Mouse (Mus musculus) neural tube, embryonic 12.5 days (tissue): Measurements from ENCODE around the gene Pik3r2. TPM values are rescaled to one million over a fixed set of nuclear protein-coding genes. Genes with fewer than 3 reads are reported as not detected.
A peak's percentile ranks its signal among the peaks of the same experiment; 100 is the strongest.
"Not testable (repeated sequence)": the region's sequence is repeated elsewhere in the genome, so short reads cannot be mapped to it uniquely, and the experiment has no call there.

Source experiments
- ATAC-seq: fragments of 200-750 bp; cut with Nextera tagmentation; 2 replicates; pipeline ENCODE4 v1.8.0; 2017; ENCODE audit warnings: low read depth, mild to moderate bottlenecking, moderate TSS enrichment, moderate library complexity; ENCODE audit not compliant: low FRiP score
- H3K27ac ChIP-seq: fragments of 300-500 bp; sonication (generic); 2 replicates; pipeline ENCODE4 v1.5.1; 2016
- H3K27me3 ChIP-seq: fragments of 300-500 bp; sonication (generic); replicated peaks from 2 replicates; pipeline ENCODE4 v1.6.1; 2016; ENCODE audit warnings: mild to moderate bottlenecking
- H3K36me3 ChIP-seq: fragments of 300-500 bp; sonication (generic); 2 replicates; pipeline ENCODE4 v1.6.1; 2016; ENCODE audit warnings: mild to moderate bottlenecking
- H3K4me1 ChIP-seq: fragments of 300-500 bp; sonication (generic); 2 replicates; pipeline ENCODE4 v1.6.1; 2016
- H3K4me2 ChIP-seq: fragments of 300-500 bp; sonication (generic); replicated peaks from 2 replicates; pipeline ENCODE4 v1.6.1; 2016; ENCODE audit warnings: mild to moderate bottlenecking
- H3K4me3 ChIP-seq: fragments of 300-500 bp; sonication (generic); 2 replicates; pipeline ENCODE4 v1.5.1; 2016
- H3K9ac ChIP-seq: fragments of 300-500 bp; sonication (generic); 2 replicates; pipeline ENCODE4 v1.6.1; 2016; ENCODE audit warnings: mild to moderate bottlenecking
- H3K9me3 ChIP-seq: fragments of 300-500 bp; sonication (generic); 2 replicates; pipeline ENCODE4 v1.6.1; 2016; ENCODE audit warnings: mild to moderate bottlenecking
- WGBS: fragments of 180-500 bp; shearing (Covaris S2); methylation state at CpG from one replicate; pipeline ENCODE4 v1.1.7; 2016; 5-methylcytosine and 5-hydroxymethylcytosine counted together
- polyA plus RNA-seq: library from polyadenylated mRNA; unstranded; fragments of >200 nt; fragmentation: Nextera tagmentation; extraction: Ambion mirVana; gene quantifications from 2 replicates; pipeline ENCODE4 v1.2.1, GENCODE M21; 2016

Pik3r2 gene
- polyA plus RNA-seq: 84.0 and 84.6 TPM in 2 replicates

GRCm38 (mm10) chr8:70776496-70777444 is at the start of gene Pik3r2:
Gene Pik3r2 (minus strand): TSS chr8:70776713.
- peak within 1 kb of the TSS; percentile 82 for H3K4me3 ChIP-seq
- peak within 1 kb of the TSS; percentile 94 for H3K27ac ChIP-seq
- no peaks in the 10 kb centered on the region for H3K9me3 ChIP-seq
- peaks cover 66% of the 10 kb centered on the region for H3K36me3 ChIP-seq
- H3K4me2 ChIP-seq: peak within 1 kb of the TSS; percentile 92
- under 1% methylated on average over 94 of the region's 94 CpGs for WGBS
- peak; percentile 92 for ATAC-seq
- H3K27me3 ChIP-seq: no peaks in the 10 kb centered on the region
- peak within 1 kb of the TSS; percentile 97 for H3K9ac ChIP-seq
- H3K4me1 ChIP-seq: peaks cover 43% of the 10 kb centered on the region

GRCm38 (mm10) chr8:70825816-70826215 is 49.3 kb upstream of the Pik3r2 start:
- ATAC-seq: no peak
- H3K9me3 ChIP-seq: 0 out of 2 replicates have a peak, but pooled peaks cover 3% of the 10 kb centered on the region
- H3K4me2 ChIP-seq: no peak overlapping the region
- WGBS: 87% methylated on average over 8 of the region's 8 CpGs
- no peak overlapping the region for H3K27ac ChIP-seq
- no peak overlapping the region for H3K4me3 ChIP-seq
- H3K27me3 ChIP-seq: peaks cover 11% of the 10 kb centered on the region; the same call in 1 of the 2 replicates
- H3K4me1 ChIP-seq: no peaks in the 10 kb centered on the region
- H3K9ac ChIP-seq: no peak overlapping the region
- no peaks in the 10 kb centered on the region for H3K36me3 ChIP-seq

GRCm38 (mm10) chr8:70823802-70824201 is 47.3 kb upstream of the Pik3r2 start:
- no peak for ATAC-seq
- Histone ChIP-seq H3K27me3 (peaks cover 17% of the 10 kb centered on the region; the same call in 1 of the 2 replicates), H3K27ac (no peak overlapping the region), H3K4me2 (no peak overlapping the region), H3K36me3 (no peaks in the 10 kb centered on the region), H3K9ac (no peak overlapping the region), H3K4me3 (no peak overlapping the region), H3K9me3 (0 out of 2 replicates have a peak, but pooled peaks cover 10% of the 10 kb centered on the region), H3K4me1 (no peaks in the 10 kb centered on the region)
- 85% methylated on average over 7 of the region's 7 CpGs for WGBS

- not testable (repeated sequence) for H3K27ac ChIP-seq, H3K36me3 ChIP-seq, H3K9ac ChIP-seq, H3K4me2 ChIP-seq, ATAC-seq, H3K4me1 ChIP-seq, H3K4me3 ChIP-seq
- H3K27me3 ChIP-seq: peaks cover 17% of the 10 kb centered on the region; the same call in 1 of the 2 replicates
- WGBS: 86% methylated on average over 3 of the region's 3 CpGs
- 0 out of 2 replicates have a peak, but pooled peaks cover 10% of the 10 kb centered on the region for H3K9me3 ChIP-seq
Measured at GRCm38 (mm10) chr8:70822594-70822993, 46.1 kb upstream of the Pik3r2 start.

GRCm38 (mm10) chr8:70821992-70822391 is 45.5 kb upstream of the Pik3r2 start:
- 0 out of 2 replicates have a peak, but pooled peaks cover 3% of the 10 kb centered on the region for H3K4me1 ChIP-seq
- 0 out of 2 replicates have a peak, but pooled peaks cover 9% of the 10 kb centered on the region for H3K9me3 ChIP-seq
- peaks cover 21% of the 10 kb centered on the region for H3K27me3 ChIP-seq
- no peak overlapping the region for H3K4me3 ChIP-seq
- H3K9ac ChIP-seq: no peak overlapping the region
- ATAC-seq: no peak
- H3K4me2 ChIP-seq: no peak overlapping the region
- no peaks in the 10 kb centered on the region for H3K36me3 ChIP-seq
- H3K27ac ChIP-seq: no peak overlapping the region
- 48% methylated on average over 11 of the region's 11 CpGs for WGBS

- Histone ChIP-seq H3K27me3 (peaks cover 26% of the 10 kb centered on the region), H3K4me1 (peaks cover 8% of the 10 kb centered on the region; the same call in 1 of the 2 replicates), H3K4me2 (no peak overlapping the region), H3K4me3 (no peak overlapping the region), H3K9ac (no peak overlapping the region), H3K36me3 (no peaks in the 10 kb centered on the region), H3K9me3 (0 out of 2 replicates have a peak, but pooled peaks cover 7% of the 10 kb centered on the region), H3K27ac (no peak overlapping the region)
- 17% methylated on average over 30 of the region's 30 CpGs for WGBS
- ATAC-seq: peak; percentile 22; the same call in 1 of the 2 replicates
Measured at GRCm38 (mm10) chr8:70821399-70821962, 45.0 kb upstream of the Pik3r2 start.

DNA sequence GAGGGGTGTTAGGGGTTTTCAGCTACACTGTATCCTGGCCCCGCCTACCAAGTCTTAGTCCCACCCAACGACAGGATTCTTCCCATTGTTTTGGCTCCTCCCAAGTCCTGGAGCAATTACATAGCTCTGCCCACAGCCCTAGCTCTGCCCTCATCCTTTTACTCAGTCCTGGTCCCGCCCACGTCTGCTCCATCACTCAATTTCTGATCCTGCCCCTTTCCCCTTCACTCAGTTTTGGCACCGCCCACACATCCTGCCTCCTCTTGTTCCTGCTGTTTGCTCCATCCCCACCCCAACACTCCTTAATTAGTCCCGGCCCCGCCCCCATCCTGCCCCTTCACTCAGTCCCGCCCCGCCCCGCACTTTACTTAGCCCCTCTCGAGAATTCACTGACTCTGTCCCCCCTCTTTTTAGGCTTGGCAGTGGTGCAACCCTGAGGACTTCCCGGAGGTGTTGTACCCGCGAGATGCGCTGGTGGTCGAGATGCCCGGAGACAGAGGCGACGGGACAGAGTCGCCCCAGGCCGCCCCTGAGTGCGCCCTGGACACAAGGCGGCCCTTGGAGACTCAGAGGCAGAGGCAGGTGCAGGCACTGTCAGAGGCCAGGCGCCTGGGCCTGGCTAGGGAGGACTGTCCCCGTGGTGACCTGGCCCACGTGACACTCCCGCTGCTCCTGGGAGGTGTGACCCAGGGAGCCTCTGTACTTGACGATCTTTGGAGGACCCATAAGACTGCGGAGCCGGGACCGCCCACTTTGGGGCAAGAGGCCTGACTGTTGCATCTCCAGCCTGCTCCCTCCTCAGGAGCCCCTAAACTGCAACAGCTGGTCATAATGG is 43.8 kb upstream of the Pik3r2 start:
- Histone ChIP-seq H3K4me3 (no peak overlapping the region), H3K27me3 (peaks cover 35% of the 10 kb centered on the region)
- WGBS: 3% methylated on average over 31 of the region's 31 CpGs

DNA sequence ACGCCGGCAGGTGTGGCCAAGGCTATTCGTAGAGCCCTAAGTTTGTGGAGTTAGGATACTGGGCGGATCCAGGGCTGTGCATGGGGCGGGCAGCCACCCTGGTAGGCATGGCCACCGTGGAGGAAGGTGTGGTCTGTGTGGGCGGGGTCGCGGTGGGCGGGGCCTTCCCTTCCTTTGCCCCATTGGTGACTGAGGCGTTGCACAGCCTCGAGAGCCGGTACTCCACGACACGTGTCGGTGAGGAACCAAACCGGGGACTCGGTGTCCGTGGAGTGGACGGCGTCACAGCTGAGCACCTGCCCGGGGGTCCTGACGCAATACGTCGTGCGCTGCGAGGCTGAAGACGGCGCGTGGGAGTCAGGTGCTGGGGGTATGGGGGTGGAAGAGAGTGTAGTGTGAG is 40.2 kb upstream of the Pik3r2 start:
- no peak overlapping the region for H3K4me3 ChIP-seq

More for the DNA sequence above, 43.8 kb upstream of the Pik3r2 start:
- 0 out of 2 replicates have a peak, but pooled peaks cover 7% of the 10 kb centered on the region for H3K9me3 ChIP-seq
- peak overlapping the region; percentile 31 for H3K4me2 ChIP-seq
- H3K36me3 ChIP-seq: no peaks in the 10 kb centered on the region
- peaks cover 8% of the 10 kb centered on the region; the same call in 1 of the 2 replicates for H3K4me1 ChIP-seq
- no peak overlapping the region for H3K27ac ChIP-seq
- no peak overlapping the region for H3K9ac ChIP-seq
- peak; percentile 75 for ATAC-seq

DNA sequence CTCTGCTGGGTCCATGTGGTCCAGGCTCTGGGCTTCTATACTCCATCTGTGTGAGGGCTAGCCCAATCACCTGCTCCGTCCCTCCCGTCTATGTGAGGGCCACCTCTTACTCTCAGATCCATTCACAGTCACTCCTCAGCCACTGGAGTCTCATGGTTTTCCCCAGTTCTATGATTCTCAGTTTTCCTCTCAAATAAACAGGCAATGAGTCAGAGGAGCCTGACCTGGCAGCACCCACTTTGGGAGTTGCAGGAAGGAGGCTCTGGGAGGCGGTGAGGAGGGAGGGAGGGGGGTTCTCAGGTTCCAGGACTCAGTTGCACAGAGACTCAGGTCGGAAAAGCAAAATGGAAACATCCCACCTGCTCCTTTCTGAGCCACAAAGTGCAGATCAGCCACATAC is 36.4 kb upstream of the Pik3r2 start:
- Histone ChIP-seq H3K9ac (no peak overlapping the region), H3K4me3 (no peak overlapping the region), H3K9me3 (no peaks in the 10 kb centered on the region), H3K27ac (no peak overlapping the region), H3K4me1 (peaks cover 8% of the 10 kb centered on the region; the same call in 1 of the 2 replicates), H3K36me3 (no peaks in the 10 kb centered on the region), H3K4me2 (no peak overlapping the region), H3K27me3 (peaks cover 31% of the 10 kb centered on the region)
- ATAC-seq: no peak
- 71% methylated on average over 4 of the region's 4 CpGs for WGBS

More for the DNA sequence above, 40.2 kb upstream of the Pik3r2 start:
- Histone ChIP-seq H3K4me1 (peaks cover 8% of the 10 kb centered on the region; the same call in 1 of the 2 replicates), H3K9me3 (0 out of 2 replicates have a peak, but pooled peaks cover 7% of the 10 kb centered on the region), H3K4me2 (peak overlapping the region; percentile 48), H3K9ac (no peak overlapping the region), H3K27ac (no peak overlapping the region), H3K27me3 (peaks cover 42% of the 10 kb centered on the region), H3K36me3 (no peaks in the 10 kb centered on the region)
- ATAC-seq: no peak
- WGBS: 8% methylated on average over 30 of the region's 30 CpGs

- WGBS: 44% methylated on average over 4 of the region's 4 CpGs
- H3K4me2 ChIP-seq: no peak overlapping the region
- H3K9me3 ChIP-seq: no peaks in the 10 kb centered on the region
- no peak for ATAC-seq
- peaks cover 31% of the 10 kb centered on the region for H3K27me3 ChIP-seq
- no peak overlapping the region for H3K4me3 ChIP-seq
- no peak overlapping the region for H3K27ac ChIP-seq
- H3K36me3 ChIP-seq: no peaks in the 10 kb centered on the region
- H3K9ac ChIP-seq: no peak overlapping the region
- H3K4me1 ChIP-seq: peaks cover 6% of the 10 kb centered on the region; the same call in 1 of the 2 replicates
Measured at GRCm38 (mm10) chr8:70812055-70812454, 35.5 kb upstream of the Pik3r2 start.

DNA sequence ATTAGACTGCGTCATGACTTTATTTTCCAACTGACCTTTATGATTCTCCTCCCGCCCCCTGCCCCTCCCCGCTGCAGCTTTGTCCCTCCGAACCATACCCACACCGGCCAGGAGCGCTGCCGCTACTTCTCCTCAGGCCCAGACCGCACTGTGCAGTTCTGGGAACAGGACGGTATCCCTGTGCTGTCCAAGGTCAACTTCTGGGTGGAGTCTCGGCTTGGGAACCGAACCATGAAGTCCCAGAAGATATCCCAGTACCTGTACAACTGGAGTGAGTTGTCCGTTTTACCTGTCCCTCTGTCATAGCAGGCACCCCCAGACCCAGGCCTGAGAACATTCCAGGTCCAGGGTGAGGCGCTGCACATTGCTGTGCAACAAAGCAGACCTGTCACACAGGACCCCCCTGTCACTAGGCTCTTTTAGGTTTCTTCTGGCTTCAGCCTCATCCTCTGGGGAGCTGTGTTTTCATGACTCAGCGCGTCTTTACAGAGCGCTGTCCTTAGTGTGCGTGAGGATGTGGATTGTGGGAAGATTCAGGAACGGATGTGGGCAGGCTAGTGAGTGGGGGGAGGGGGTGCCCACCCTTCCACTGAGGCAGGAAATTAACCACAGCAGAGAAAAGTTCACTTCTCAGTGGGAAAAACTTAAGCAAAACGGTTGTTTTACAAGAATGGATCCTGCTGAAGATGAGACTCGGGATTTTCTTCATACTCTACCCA is 34.6 kb upstream of the Pik3r2 start:
- Histone ChIP-seq H3K4me1 (no peaks in the 10 kb centered on the region), H3K4me2 (no peak overlapping the region), H3K9me3 (no peaks in the 10 kb centered on the region), H3K27me3 (peaks cover 22% of the 10 kb centered on the region), H3K4me3 (no peak overlapping the region), H3K27ac (no peak overlapping the region), H3K9ac (no peak overlapping the region), H3K36me3 (no peaks in the 10 kb centered on the region)
- 77% methylated on average over 20 of the region's 20 CpGs for WGBS
- ATAC-seq: no peak
